Mouse (Mus musculus) testis, adult 2 months (tissue): ENCODE results near the gene Ano1. TPM values are rescaled to one million over a fixed set of nuclear protein-coding genes. Genes with fewer than 3 reads are reported as not detected.

Experiments
- H3K27ac ChIP-seq: fragments of 200-500 bp; 2 replicates; pipeline ENCODE4 v1.5.1; 2012; ENCODE audit warnings: low read depth, low read length; ENCODE audit not compliant: control insufficient read depth, insufficient read depth
- H3K27me3 ChIP-seq: fragments of 200-500 bp; 2 replicates; pipeline ENCODE4 v1.6.1; 2012; ENCODE audit warnings: mild to moderate bottlenecking, low read length, moderate library complexity; ENCODE audit not compliant: control insufficient read depth, insufficient read depth
- H3K36me3 ChIP-seq: fragments of 200-500 bp; 2 replicates; pipeline ENCODE4 v1.6.1; 2012; ENCODE audit warnings: mild to moderate bottlenecking, low read length; ENCODE audit not compliant: control insufficient read depth, insufficient read depth
- H3K4me1 ChIP-seq: fragments of 200-500 bp; 2 replicates; pipeline ENCODE4 v1.6.1; 2012; ENCODE audit warnings: low read length; ENCODE audit not compliant: control insufficient read depth, insufficient read depth
- H3K4me3 ChIP-seq: fragments of 200-500 bp; 2 replicates; pipeline ENCODE4 v1.5.1; 2012; ENCODE audit warnings: low read depth, mild to moderate bottlenecking, low read length, moderate library complexity, mixed read lengths; ENCODE audit not compliant: control insufficient read depth
- CTCF ChIP-seq: fragments of 200-500 bp; IDR thresholded peaks from 2 replicates; pipeline ENCODE4 v1.5.1; 2012; ENCODE audit warnings: low read depth, mild to moderate bottlenecking, inconsistent platforms, low read length, moderate library complexity; ENCODE audit not compliant: control insufficient read depth, insufficient read depth, insufficient replicate concordance
- POLR2A ChIP-seq: fragments of 200-500 bp; IDR thresholded peaks from 2 replicates; pipeline ENCODE4 v1.6.1; 2012; ENCODE audit warnings: low read depth, mild to moderate bottlenecking, inconsistent platforms, low read length, moderate library complexity; ENCODE audit not compliant: control insufficient read depth
- polyA plus RNA-seq: library from polyadenylated mRNA; depleted of rRNA; stranded (reverse); fragments of >200 nt; gene quantifications from 2 replicates; pipeline ENCODE4 v1.2.3, GENCODE M21; 2012; rRNA removed

The Ano1 gene
- polyA plus RNA-seq, 1 experiment = 28.2 TPM

DNA sequence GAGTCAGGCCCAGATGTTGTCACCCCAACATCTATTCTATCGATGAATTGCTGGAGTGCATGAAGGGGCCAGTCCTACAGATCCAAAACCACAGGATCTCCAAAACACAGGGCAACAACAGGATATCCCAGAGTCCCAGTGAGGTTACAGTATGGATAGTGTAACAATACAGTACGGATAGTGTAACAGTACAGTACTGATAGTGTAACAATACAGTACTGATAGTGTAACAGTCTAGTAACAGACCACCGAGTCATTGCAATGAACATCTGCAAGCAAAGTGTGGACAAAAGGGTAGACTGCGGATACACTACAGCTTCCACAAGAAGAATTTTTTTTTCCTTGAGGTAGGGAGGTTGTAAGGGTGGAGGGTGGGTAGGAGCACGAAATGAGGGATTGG is 210.4 kb downstream of the Ano1 start:
- TF ChIP-seq CTCF (no peak), POLR2A (no peak)
- Histone ChIP-seq H3K4me3 (peak overlapping the region; percentile 11), H3K4me1 (no peaks in the 10 kb centered on the region), H3K36me3 (no peaks in the 10 kb centered on the region; the same call in 1 of the 2 replicates), H3K27ac (no peak overlapping the region), H3K27me3 (no peaks in the 10 kb centered on the region)

DNA sequence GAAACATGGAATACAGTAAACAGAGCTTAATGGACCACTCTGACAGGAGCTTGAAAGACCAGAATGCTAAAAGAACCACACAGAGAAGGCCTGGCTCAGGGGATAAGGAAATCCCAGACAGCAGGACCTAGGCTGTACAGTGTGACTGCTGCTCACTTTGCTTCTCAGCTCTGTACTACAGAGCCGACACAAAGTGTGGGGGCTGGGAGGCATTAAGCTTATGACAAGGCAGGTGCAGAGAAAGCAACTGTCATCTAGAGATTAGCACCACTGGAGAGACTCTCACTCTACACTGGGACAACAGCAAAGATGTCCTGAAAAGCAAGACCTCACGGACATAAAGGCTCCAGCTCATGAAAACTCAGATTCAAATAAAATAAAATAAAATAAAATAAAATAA is 212.6 kb downstream of the Ano1 start:
- Histone ChIP-seq H3K4me3 (no peak overlapping the region), H3K27me3 (no peaks in the 10 kb centered on the region), H3K27ac (no peak overlapping the region), H3K4me1 (no peaks in the 10 kb centered on the region), H3K36me3 (no peaks in the 10 kb centered on the region; the same call in 1 of the 2 replicates)
- TF ChIP-seq CTCF (no peak), POLR2A (no peak)

Other genes starting within 250 kb of the Ano1 start
- 17.1 and 19.1 TPM in 2 replicates for gene Ppfia1, start 198.2 kb downstream of the Ano1 start, polyA plus RNA-seq
- gene Fadd, start 169.5 kb downstream of the Ano1 start, polyA plus RNA-seq = 3.4 and 3.5 TPM in 2 replicates
- 0.10 TPM in 1 of 2 replicates, not detected in the other for gene Fgf3, start 86.1 kb upstream of the Ano1 start, polyA plus RNA-seq
- not detected in 2 replicates for gene Fgf4, start 95.4 kb upstream of the Ano1 start, polyA plus RNA-seq
- gene Fgf15, start 144.6 kb upstream of the Ano1 start, polyA plus RNA-seq = not detected in 2 replicates
- gene LTO1, start 163.1 kb upstream of the Ano1 start, polyA plus RNA-seq = 26.2 and 32.7 TPM in 2 replicates
- 4.2 and 6.8 TPM in 2 replicates for gene Ccnd1, start 188.0 kb upstream of the Ano1 start, polyA plus RNA-seq